Mouse (Mus musculus): ENCODE results near the gene Slc1a4. TPM values are rescaled to one million over a fixed set of nuclear protein-coding genes. Genes with fewer than 3 reads are reported as not detected.

The Slc1a4 gene
- total RNA-seq (2021), result 1 to 10 TPM; 2.4 to 2.7 TPM
- long read RNA-seq, experiment 1, partial matches to known transcripts, result 0 of 1 reads
- long read RNA-seq, experiment 1, other reads (novel, unspliced or antisense), result 0 of 1 reads
- long read RNA-seq, experiment 2, partial matches to known transcripts, result 1 of 2 reads
- long read RNA-seq, experiment 2, other reads (novel, unspliced or antisense), result 0 of 2 reads

DNA sequence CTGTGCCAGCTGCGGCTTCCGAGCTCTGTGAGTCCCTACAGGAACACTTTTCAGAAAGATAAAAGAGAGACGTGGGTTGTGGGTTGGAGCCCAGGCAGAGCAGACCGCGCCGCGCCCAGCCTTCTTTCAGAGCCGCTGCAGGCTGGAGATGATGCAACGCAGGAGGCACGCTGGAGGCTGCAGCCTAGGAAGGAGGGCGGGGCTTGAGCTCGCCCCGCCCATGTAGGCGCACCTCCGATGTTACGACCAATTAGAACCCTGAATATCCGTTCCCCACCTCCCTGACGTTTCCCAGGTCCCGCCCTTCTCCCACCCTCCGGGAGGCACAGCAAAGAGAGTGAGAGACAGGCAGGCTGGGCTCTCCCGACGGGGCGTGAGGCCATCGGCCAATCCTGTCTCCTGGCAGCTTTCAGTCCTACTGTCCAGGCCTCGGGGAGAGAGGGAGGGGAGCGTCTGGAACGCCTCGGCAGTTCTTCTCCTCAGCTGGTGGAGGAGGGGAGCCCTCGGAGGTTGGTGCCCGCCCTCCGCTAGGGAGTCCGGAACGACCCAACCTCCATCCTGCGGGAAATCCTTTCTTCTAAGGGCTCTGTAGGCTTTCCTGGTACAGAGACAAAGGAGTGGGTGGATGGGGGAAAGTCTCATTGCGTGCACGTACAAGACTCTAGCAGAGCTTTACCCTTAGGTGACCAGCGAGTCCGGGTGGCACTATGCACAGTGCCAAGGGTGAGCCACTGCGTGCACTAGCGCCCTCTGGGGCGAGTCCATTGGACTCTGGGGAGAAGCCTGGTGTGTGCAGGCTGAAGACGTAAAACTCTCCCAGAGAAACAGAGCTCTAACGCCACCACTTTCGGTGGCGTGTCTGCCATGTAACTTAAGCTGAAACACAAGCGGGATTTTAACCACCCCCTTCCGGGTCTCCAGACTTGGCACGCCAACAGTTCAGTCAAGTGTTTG is at the start of gene Slc1a4:
Slc1a4 (minus strand) TSS at position 153 of the 954 bp plus-strand sequence.
- intact Hi-C loops (cut with DNase I), result loop anchor here (2.0 to 5.0 kb wide), 4 partner anchors 68 to 201 kb away; partner anchors contain the start of gene Rab1a
- DNase-seq, result peak; percentile 91 to 92

DNA sequence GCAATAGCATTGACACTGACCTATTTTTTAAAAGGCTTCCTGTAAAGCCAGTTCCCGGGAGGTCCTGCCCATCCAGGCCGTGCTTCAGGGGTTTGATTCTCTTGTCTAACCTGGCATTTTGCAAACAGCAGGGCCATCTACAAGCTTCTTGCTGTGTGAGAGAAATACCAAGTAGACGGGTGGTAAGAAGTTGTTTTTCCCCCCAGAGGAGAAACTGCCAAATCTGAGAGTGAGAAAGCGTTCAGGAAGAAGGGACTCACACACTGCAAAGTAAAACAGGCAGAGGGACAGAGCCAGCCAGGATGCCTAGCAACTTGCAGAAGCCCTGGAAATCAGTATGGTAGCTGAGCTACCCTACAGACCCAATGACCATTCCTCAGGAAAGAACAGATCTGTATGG is 47.6 kb upstream of the Slc1a4 start:
- intact Hi-C loops (cut with DNase I), result no loop called here
- DNase-seq, result no peak

DNA sequence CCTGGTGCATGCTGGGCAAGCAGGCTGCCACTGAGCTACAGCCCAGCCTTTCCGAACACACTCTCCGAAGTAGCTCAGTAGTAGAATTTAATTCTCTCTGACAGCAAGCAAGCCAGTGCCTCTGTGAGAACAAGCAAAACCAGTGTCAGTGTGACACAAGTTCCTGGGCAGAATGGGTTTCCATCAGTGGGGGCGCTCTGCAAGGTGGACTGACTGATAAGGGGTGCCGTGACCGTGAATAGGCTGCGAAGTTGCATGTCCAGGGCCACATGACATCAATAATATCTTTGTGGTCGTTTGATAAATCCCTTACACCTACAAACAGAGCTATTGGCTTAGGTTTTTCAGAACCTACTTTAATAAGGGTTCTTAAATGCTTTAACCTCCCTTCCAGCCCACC is 44.1 kb upstream of the Slc1a4 start:
- no peak for DNase-seq
- intact Hi-C loops (cut with DNase I), result no loop called here

GRCm38 (mm10) chr11:20372616-20373211 is 40.2 kb upstream of the Slc1a4 start:
- DNase-seq, result peak; percentile 20 to 37
- intact Hi-C loops (cut with DNase I), result no loop called here

DNA sequence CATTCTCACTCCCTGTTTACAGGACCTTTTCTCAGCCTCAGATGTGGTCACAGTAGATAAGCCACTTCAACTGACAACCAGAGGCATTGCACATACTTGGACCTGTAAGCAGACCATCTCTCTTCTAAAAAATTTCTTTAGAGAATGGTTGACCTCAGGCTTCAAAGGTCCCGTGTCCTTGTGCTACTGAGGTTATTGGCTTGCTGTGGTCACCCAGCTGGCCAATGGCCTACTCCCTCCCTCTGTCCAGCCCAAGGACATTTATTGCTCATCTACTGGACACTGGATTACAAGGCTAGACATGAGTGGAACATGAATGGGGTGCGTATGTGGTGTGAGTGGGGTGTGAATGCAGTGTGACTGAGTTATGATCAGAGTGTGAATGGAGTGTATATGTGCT is 38.0 kb upstream of the Slc1a4 start:
- DNase-seq, result no peak

DNA sequence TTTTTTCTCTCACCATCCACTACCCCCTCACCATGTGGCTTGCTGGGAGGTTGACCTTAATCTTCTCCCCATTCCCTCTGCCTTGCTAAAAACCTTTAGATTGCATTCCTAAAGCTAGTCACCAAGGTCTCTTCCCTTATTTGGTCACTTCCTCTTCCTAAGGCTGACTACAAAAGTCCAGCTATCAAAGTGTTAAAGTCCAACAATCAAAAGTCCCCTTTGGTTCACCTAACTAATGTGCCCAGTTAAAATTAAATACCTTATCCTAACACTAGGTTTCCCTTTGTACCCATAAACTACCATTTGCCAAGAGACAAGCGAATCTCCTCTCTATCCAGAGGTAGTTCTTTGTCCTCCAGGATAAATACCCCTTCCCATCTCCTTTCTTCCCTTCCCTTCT is 33.9 kb upstream of the Slc1a4 start:
- intact Hi-C loops (cut with DNase I), result no loop called here
- DNase-seq, result no peak

More for the DNA sequence above, 38.0 kb upstream of the Slc1a4 start:
- intact Hi-C loops (cut with DNase I), result no loop called here

GRCm38 (mm10) chr11:20361354-20361753 is 28.8 kb upstream of the Slc1a4 start:
- no peak for DNase-seq
- intact Hi-C loops (cut with DNase I), result no loop called here

GRCm38 (mm10) chr11:20357684-20358447 is 25.4 kb upstream of the Slc1a4 start:
- DNase-seq, result no peak
- intact Hi-C loops (cut with DNase I), result no loop called here

- intact Hi-C loops (cut with DNase I), result no loop called here
- no peak for DNase-seq
These were observed 16.0 kb upstream of the Slc1a4 start for GRCm38 (mm10) chr11:20348466-20348865.

DNA sequence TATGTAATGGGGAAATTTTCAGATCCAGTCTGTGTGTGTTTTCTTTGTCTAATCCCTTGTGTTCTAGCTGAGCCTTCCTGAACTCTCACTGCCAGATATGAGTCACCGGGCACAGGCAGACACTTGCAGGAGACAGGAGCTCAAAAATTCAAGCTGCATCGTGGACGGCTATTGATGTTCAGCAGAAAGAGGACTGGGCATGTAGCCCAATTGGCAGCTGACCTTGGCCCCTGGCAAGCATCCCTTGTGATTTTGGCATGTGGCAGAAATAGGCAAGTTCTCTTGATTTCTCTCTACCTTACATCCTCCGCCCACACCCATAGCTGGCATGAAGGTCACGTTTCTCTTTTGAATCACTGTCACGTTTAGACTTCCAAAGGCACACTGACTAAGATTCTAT is 15.0 kb upstream of the Slc1a4 start:
- peak; percentile 53 to 74 for DNase-seq
- intact Hi-C loops (cut with DNase I), result no loop called here

- intact Hi-C loops (cut with DNase I), result no loop called here
- no peak for DNase-seq
These were observed 13.9 kb upstream of the Slc1a4 start for GRCm38 (mm10) chr11:20346369-20346768.

GRCm38 (mm10) chr11:20343952-20344351 is 11.4 kb upstream of the Slc1a4 start:
- DNase-seq, result no peak
- intact Hi-C loops (cut with DNase I), result no loop called here

DNA sequence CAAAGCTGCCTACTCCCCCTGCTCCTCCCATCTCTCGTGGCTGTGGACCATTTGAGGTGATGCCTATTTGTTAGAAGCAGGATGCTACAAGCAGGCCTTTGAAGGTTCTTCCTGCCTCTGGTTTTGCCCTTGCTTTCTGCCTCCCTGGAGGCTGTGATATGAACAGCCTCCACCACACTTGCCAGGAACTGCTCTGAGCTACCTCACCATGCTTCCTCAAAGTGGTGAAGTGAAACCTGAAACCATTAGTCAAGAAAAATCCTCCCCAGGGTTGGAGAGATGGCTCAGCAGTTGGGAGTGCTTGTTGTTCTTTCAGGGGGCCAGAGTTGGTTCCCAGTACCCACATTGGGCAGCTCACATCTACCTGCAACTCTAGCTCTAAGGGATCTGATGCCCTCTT is 9.1 kb upstream of the Slc1a4 start:
- intact Hi-C loops (cut with DNase I), result no loop called here

DNA sequence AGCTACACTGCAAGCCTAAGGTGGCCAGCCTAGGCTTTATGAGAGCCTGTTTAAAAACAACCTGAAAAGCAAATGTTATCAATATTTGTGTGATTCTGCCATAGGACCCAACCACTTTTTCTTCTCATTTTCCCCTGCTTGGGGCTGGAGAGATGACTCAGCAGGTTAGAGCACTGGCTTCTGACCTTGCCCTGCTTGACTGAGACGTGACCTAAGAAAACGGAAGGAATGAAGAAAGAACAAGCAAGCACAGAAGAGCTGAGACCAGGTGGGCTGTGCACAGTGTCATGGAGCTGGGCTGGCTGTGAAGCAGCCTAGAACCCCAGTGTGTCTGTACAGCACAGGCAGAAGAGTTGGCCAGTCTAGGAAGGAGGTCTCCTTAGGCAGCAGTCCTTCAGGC is 6.2 kb upstream of the Slc1a4 start:
- DNase-seq, result no peak
- intact Hi-C loops (cut with DNase I), result no loop called here

More for the DNA sequence above, 9.1 kb upstream of the Slc1a4 start:
- DNase-seq, result no peak

DNA sequence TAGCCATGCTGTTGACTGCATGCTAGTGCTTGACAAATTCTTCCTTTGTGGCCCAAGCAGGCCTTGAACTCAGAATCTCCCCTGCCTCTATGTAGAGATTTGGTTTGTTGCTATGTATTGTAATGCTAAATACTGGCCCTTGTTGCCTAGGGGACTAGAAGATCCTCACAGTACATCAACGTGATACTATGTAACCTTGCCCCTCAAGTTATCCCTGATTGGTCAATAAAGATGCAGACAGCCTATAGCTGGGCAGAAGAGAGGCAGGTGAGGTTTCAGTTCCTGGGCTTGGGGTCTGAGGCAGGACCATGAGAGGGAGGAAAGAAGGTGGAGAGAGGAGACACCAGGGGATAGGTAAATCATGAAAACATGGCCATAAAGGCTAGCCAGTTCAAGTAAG is 1.8 kb upstream of the Slc1a4 start:
- no peak for DNase-seq
- intact Hi-C loops (cut with DNase I), result loop anchor here (5.0 kb wide), 2 partner anchors 132 to 202 kb away; partner anchors contain the start of gene Rab1a

GRCm38 (mm10) chr11:20331690-20332537 is 599 bp downstream of the Slc1a4 start:
- peak in 1 of 2 experiments; percentile 26 for DNase-seq
- intact Hi-C loops (cut with DNase I), result loop anchor here (2.0 to 5.0 kb wide), 4 partner anchors 69 to 200 kb away; partner anchors contain the start of gene Rab1a

DNA sequence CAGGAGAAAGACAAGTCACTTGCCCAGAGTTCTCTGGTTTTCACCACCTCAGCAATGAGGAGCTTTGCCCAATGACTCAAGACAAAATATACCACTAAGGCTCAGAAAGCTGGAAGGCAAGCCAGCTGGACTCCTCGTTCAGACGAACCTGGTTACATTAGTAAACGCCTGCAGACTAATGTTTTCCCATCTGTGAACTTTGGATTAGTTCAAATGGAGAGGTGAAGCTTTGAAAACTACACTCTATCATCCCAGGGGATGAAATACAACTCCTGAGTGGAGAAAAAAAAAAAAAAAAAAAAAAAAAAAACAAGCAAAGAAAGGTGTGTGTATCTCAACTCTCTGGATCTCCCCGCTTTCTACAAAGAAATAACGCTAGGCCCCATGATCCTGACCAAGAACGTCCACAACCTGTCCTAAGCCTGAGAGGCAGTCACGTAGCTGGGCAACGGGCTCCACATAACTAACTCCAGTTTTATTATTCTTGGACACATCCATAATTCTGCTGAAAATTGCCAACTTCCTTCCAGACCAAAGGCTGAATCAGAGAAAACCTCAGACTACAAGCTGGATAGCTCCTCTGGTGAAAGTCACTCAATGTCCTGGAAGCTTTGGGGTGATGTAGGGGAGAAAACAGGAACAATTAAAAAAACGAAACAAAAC is 1.4 kb downstream of the Slc1a4 start:
- no peak for DNase-seq
- intact Hi-C loops (cut with DNase I), result loop anchor here (5.0 kb wide), 2 partner anchors 129 to 199 kb away; partner anchors contain the start of gene Rab1a

DNA sequence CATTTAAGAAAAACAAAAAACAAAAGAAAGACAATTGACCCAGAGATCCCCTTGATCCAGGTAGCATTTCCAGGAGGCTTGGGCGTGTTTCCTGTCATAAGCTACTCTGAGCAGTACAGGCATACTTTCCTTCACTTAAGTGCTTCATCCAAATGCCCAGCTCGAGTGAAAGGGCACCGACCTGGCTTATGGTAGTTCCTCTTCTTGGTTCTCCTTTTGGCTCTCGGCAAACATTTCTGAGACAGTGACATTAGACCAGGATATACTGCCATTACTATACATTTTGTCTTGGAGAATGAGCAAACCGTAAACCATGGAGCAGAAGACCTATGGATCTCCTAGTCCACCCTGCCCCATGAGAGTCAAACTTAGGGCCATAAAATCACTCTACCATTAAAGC is 2.8 kb downstream of the Slc1a4 start:
- DNase-seq, result no peak
- intact Hi-C loops (cut with DNase I), result loop anchor here (5.0 kb wide), 2 partner anchors 127 to 197 kb away; partner anchors contain the start of gene Rab1a

- no peak for DNase-seq
- intact Hi-C loops (cut with DNase I), result no loop called here
These were observed 3.7 kb downstream of the Slc1a4 start for GRCm38 (mm10) chr11:20328771-20329170.
